Mouse (Mus musculus) heart, adult 2 months (tissue): ENCODE measurements around the gene Ascc1.

ENCODE experiments used
- EP300 ChIP-seq: fragments of 200-500 bp; IDR thresholded peaks from 2 replicates; pipeline ENCODE4 v1.6.1; 2011; ENCODE audit warnings: low read depth, low read length, control low read depth; ENCODE audit not compliant: insufficient read depth
- POLR2A ChIP-seq: fragments of 200-500 bp; IDR thresholded peaks from 2 replicates; pipeline ENCODE4 v1.6.1; 2011; ENCODE audit warnings: mild to moderate bottlenecking, low read depth, low read length, control low read depth; ENCODE audit not compliant: insufficient read depth

- TF ChIP-seq EP300 (no peak), POLR2A (no peak)
Measured at GRCm38 (mm10) chr10:60053073-60053472, 50.5 kb downstream of the Ascc1 start.
